Comparison of ENCODE assay signal across 13 mouse cellular contexts in the genomic region with DNA sequence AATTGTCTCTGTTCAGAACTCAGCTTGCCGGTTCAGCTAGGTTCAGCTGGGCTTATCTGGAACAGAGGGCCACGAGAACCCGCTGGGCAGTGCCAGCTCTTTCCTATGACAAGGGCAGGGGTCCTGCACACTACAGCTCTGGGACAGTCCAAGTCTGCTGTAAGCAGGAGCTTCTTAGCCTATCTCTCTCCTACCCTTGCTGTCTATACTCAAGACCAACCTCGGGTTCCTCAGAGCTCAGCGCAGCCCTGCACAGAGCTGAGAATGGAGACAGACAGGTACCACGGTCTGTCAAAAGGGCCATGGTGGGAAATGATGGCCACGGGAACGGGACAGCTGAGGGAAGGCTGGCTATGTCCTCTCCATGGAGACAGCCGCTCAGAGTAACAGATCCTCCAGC. TPM values are rescaled to one million over a fixed set of nuclear protein-coding genes. Genes with fewer than 3 reads are reported as not detected.
DNase-seq lines count a peak whose midpoint lies in the region; ATAC-seq lines count a peak whose summit lies in the region.
"Had no signal": no experiment of that assay in that cellular context is flagged by ENCODE, and none has a peak within 500 bp of the region (broad histone marks: within the 10 kb centered on the region; RNA-seq: fewer than 3 reads in every experiment).

No protein-coding gene starts in this region.

- H3K27me3 ChIP-seq in midbrain, embryonic 12.5 days, result no peaks in the 10 kb centered on the region

- H3K4me2 ChIP-seq in midbrain, embryonic 12.5 days (replicated peaks), result peak overlapping the region; percentile 74

- intact Hi-C loops in heart, postnatal 36 days (cut with DNase I), result no loop called here

- peak overlapping the region; percentile 88 for H3K9ac ChIP-seq in midbrain, embryonic 12.5 days (replicated peaks)
- H3K9ac ChIP-seq: liver, postnatal 0 days had no signal

- no peaks in the 10 kb centered on the region for H3K9me3 ChIP-seq in midbrain, embryonic 12.5 days

- peak; percentile 89 for DNase-seq in heart, adult 11 months
- DNase-seq in heart, postnatal 36 days, result no peak
- peak; percentile 20 for DNase-seq in right cerebral cortex, postnatal 25 days
- DNase-seq in right cerebral cortex, postnatal 10 days (ENCODE audit: low spot score in 2 of 2), result no peak
- DNase-seq in adrenal gland, postnatal 14 days, result no peak
- DNase-seq in B cell, adult 2 months, result no peak
- no peak for DNase-seq in frontal cortex, postnatal 36 days (ENCODE audit: low spot score in 2 of 2)
- DNase-seq: kidney, adult 11 months had no signal

- ATAC-seq in midbrain, embryonic 12.5 days (ENCODE audit: low FRiP score, low read depth), result no peak
- ATAC-seq: liver, postnatal 0 days had no signal

- peaks cover 74% of the 10 kb centered on the region for H3K4me1 ChIP-seq in midbrain, embryonic 12.5 days

- peaks cover 23% of the 10 kb centered on the region; the same call in 1 of the 2 replicates for H3K36me3 ChIP-seq in midbrain, embryonic 12.5 days

- H3K4me3 ChIP-seq in midbrain, embryonic 12.5 days, result peak overlapping the region; percentile 63

- 83% methylated on average over 9 of the region's 9 CpGs for WGBS in midbrain, embryonic 12.5 days

- H3K27ac ChIP-seq in midbrain, embryonic 12.5 days (replicated peaks), result peak overlapping the region; percentile 96

RNA-seq across cellular contexts. Expression of a gene that starts 2.6 kb away (rescaled TPM):
- total RNA-seq in heart, postnatal 36 days (2021), result 1 to 10 TPM in 1 of 2 experiments, under 1 TPM in 1; 0.92 to 1.0 TPM
- 83.4 and 88.5 TPM in 2 replicates for polyA plus RNA-seq in midbrain, embryonic 12.5 days (2016; fragmentation: Nextera tagmentation; extraction: Ambion mirVana)
- total RNA-seq in adrenal gland, postnatal 14 days (2021), result 2.9 and 4.4 TPM in 2 replicates
- total RNA-seq: megakaryocyte-erythroid progenitor cell, adult 5-6 weeks had no signal

RNA-seq across cellular contexts. Expression of a gene that starts 22.6 kb away (rescaled TPM):
- 10 to 100 TPM; 93.4 to 98.4 TPM for total RNA-seq in heart, postnatal 36 days (2021)
- polyA plus RNA-seq in midbrain, embryonic 12.5 days (2016; fragmentation: Nextera tagmentation; extraction: Ambion mirVana), result 42.9 and 46.1 TPM in 2 replicates
- total RNA-seq in adrenal gland, postnatal 14 days (2021), result 85.1 and 90.4 TPM in 2 replicates

RNA-seq across cellular contexts. Expression of a gene that starts 35.2 kb away (rescaled TPM):
- not detected for total RNA-seq in heart, postnatal 36 days (2021)
- polyA plus RNA-seq in midbrain, embryonic 12.5 days (2016; fragmentation: Nextera tagmentation; extraction: Ambion mirVana), result not detected in 2 replicates
- not detected in 2 replicates for total RNA-seq in adrenal gland, postnatal 14 days (2021)
- total RNA-seq: gastrocnemius, postnatal 4 days; left cerebral cortex, postnatal 36 days; megakaryocyte-erythroid progenitor cell, adult 5-6 weeks had no signal
- polyA plus RNA-seq: liver, postnatal 0 days had no signal

RNA-seq across cellular contexts. Expression of a gene that starts 55.1 kb away (rescaled TPM):
- 1 to 10 TPM; 5.8 to 8.0 TPM for total RNA-seq in heart, postnatal 36 days (2021)
- polyA plus RNA-seq in midbrain, embryonic 12.5 days (2016; fragmentation: Nextera tagmentation; extraction: Ambion mirVana), result 5.1 and 6.3 TPM in 2 replicates
- total RNA-seq in adrenal gland, postnatal 14 days (2021), result 11.0 and 11.5 TPM in 2 replicates
- total RNA-seq: megakaryocyte-erythroid progenitor cell, adult 5-6 weeks had no signal

RNA-seq across cellular contexts. Expression of a gene that starts 56.5 kb away (rescaled TPM):
- total RNA-seq in heart, postnatal 36 days (2021), result 10 to 100 TPM; 24.1 to 30.2 TPM
- 87.5 and 88.6 TPM in 2 replicates for polyA plus RNA-seq in midbrain, embryonic 12.5 days (2016; fragmentation: Nextera tagmentation; extraction: Ambion mirVana)
- total RNA-seq in adrenal gland, postnatal 14 days (2021), result 37.6 and 47.5 TPM in 2 replicates

Comparison
In these comparisons a context has a peak if more than half of its experiments do, and no peak if none do; other contexts are left out.
1. DNase-seq: peak in heart, adult 11 months (single experiment) and right cerebral cortex, postnatal 25 days (single experiment); none in heart, postnatal 36 days (0 of 2), right cerebral cortex, postnatal 10 days (0 of 2), adrenal gland, postnatal 14 days (single experiment), B cell, adult 2 months (0 of 2) and frontal cortex, postnatal 36 days (0 of 2).